Mouse (Mus musculus) heart, adult 2 months (tissue): ENCODE results near the gene Asf1b.

Source experiments
- CTCF ChIP-seq: fragments of 200-600 bp; IDR thresholded peaks from 2 replicates; pipeline ENCODE4 v1.8.1; 2022; ENCODE audit warnings: antibody characterized with exemption, mild to moderate bottlenecking, moderate library complexity
- EP300 ChIP-seq: fragments of 200-500 bp; IDR thresholded peaks from 2 replicates; pipeline ENCODE4 v1.6.1; 2011; ENCODE audit warnings: low read depth, low read length, control low read depth; ENCODE audit not compliant: insufficient read depth
- POLR2A ChIP-seq: fragments of 200-500 bp; IDR thresholded peaks from 2 replicates; pipeline ENCODE4 v1.6.1; 2011; ENCODE audit warnings: mild to moderate bottlenecking, low read depth, low read length, control low read depth; ENCODE audit not compliant: insufficient read depth

GRCm38 (mm10) chr8:83978200-83978599, 22.9 kb downstream of the Asf1b start:
- no peak for TF ChIP-seq POLR2A
- no peak for TF ChIP-seq CTCF
- TF ChIP-seq EP300 = no peak
